8 mouse cellular contexts compared by ENCODE assay signal in the genomic region with DNA sequence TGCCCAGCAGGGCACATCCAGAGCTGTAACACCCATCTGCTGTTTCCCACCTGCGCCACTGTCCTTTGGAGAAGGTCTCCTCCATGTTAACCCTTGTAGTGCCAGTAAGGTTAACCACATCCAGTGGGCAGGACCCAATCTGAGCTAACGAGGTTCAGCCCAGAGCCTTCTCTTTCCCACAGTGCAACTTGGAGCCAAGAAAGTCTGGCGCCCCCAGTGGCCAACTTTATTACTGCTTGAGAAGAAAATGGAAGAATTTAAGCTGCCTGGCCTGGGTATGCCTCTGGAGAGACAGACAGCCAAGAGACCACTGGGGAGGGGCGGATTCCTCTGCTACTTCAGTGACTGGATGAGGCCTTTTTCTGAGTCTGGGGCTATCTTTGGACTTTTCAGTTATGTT.
DNase-seq lines count a peak whose midpoint lies in the region; ATAC-seq and TF ChIP-seq lines count a peak whose summit lies in the region.

No protein-coding gene starts in this region.

- peak; percentile 89 for TF ChIP-seq CTCF in liver, postnatal 0 days (IDR thresholded peaks at IDR 0.05; ENCODE audit: low read depth)

- peak; percentile 40 for DNase-seq in cerebellum, adult 11 months
- no peak for DNase-seq in cerebellum, adult 11-12 months
- DNase-seq in B cell, adult 2 months, result peak; percentile 79 to 81
- peak; percentile 79 for DNase-seq in adrenal gland, postnatal 10 days
- peak; percentile 67 for DNase-seq in embryo, embryonic 9.5 days (ENCODE audit: extremely low spot score)
- DNase-seq in hindbrain, embryonic 14.5 days (ENCODE audit: low spot score), result peak; percentile 81
- DNase-seq in liver, postnatal 0 days, result peak; percentile 78
- peak; percentile 54 for DNase-seq in retina, postnatal 7 days (ENCODE audit: low read depth, low spot score)

- no peaks in the 10 kb centered on the region for H3K9me3 ChIP-seq in hindbrain, embryonic 14.5 days (ENCODE audit: control insufficient read depth, low read length)
- H3K9me3 ChIP-seq in liver, postnatal 0 days (ENCODE audit: low read length), result no peaks in the 10 kb centered on the region

- no peaks in the 10 kb centered on the region for H3K4me1 ChIP-seq in hindbrain, embryonic 14.5 days (replicated peaks; ENCODE audit: control insufficient read depth, insufficient read depth, low read length)
- H3K4me1 ChIP-seq in liver, postnatal 0 days (ENCODE audit: insufficient read depth), result peaks cover 10% of the 10 kb centered on the region

- H3K9ac ChIP-seq in hindbrain, embryonic 14.5 days, result no peak overlapping the region
- H3K9ac ChIP-seq in liver, postnatal 0 days (replicated peaks), result no peak overlapping the region

- no peak overlapping the region for H3K4me3 ChIP-seq in hindbrain, embryonic 14.5 days (replicated peaks; ENCODE audit: low read length)
- no peak overlapping the region for H3K4me3 ChIP-seq in liver, postnatal 0 days (ENCODE audit: low read depth, low read length)

- ATAC-seq in hindbrain, embryonic 14.5 days (ENCODE audit: low FRiP score), result no peak
- ATAC-seq in liver, postnatal 0 days, result 0 out of 2 replicates have a peak, but pooled peaks have one; percentile 16

- TF ChIP-seq EP300 in liver, postnatal 0 days (IDR thresholded peaks at IDR 0.05; ENCODE audit: low read depth), result no peak

- no peak overlapping the region for H3K27ac ChIP-seq in hindbrain, embryonic 14.5 days
- H3K27ac ChIP-seq in liver, postnatal 0 days (ENCODE audit: low read depth), result no peak overlapping the region

- WGBS in hindbrain, embryonic 14.5 days, result 39% methylated on average over 4 of the region's 4 CpGs
- WGBS in liver, postnatal 0 days (ENCODE audit: insufficient replicate concordance), result 35% methylated on average over 4 of the region's 4 CpGs

- H3K27me3 ChIP-seq in hindbrain, embryonic 14.5 days (ENCODE audit: control insufficient read depth, insufficient read depth, low read length), result no peaks in the 10 kb centered on the region
- H3K27me3 ChIP-seq in liver, postnatal 0 days (ENCODE audit: insufficient read depth, low read length), result no peaks in the 10 kb centered on the region

- H3K36me3 ChIP-seq in hindbrain, embryonic 14.5 days (replicated peaks; ENCODE audit: control insufficient read depth, insufficient read depth), result no peaks in the 10 kb centered on the region
- no peaks in the 10 kb centered on the region for H3K36me3 ChIP-seq in liver, postnatal 0 days (replicated peaks; ENCODE audit: insufficient read depth, low read length)

- no peak overlapping the region for H3K4me2 ChIP-seq in hindbrain, embryonic 14.5 days (replicated peaks)
- H3K4me2 ChIP-seq in liver, postnatal 0 days (ENCODE audit: low read depth, low read length), result no peak overlapping the region
